Mouse (Mus musculus) forebrain, postnatal 0 days (tissue): Measurements from ENCODE around the gene Ccdc12. TPM values are rescaled to one million over a fixed set of nuclear protein-coding genes. Genes with fewer than 3 reads are reported as not detected.
A peak's percentile ranks its signal among the peaks of the same experiment; 100 is the strongest.

ENCODE experiments used
- ATAC-seq: fragments of 200-750 bp; cut with Nextera tagmentation; 2 replicates; pipeline ENCODE4 v1.8.0; 2017; ENCODE audit warnings: mild to moderate bottlenecking, moderate library complexity
- DNase-seq: peaks from one replicate; pipeline ENCODE4 v3.0.0-alpha.2; 2015
- H3K27ac ChIP-seq: fragments of 300-500 bp; sonication (generic); 2 replicates; pipeline ENCODE4 v1.5.1; 2014; ENCODE audit warnings: low read depth, mild to moderate bottlenecking, antibody characterized with exemption, low read length, moderate library complexity, mixed read lengths
- H3K27me3 ChIP-seq: fragments of 300-500 bp; sonication (generic); 2 replicates; pipeline ENCODE4 v1.6.1; 2014; ENCODE audit warnings: mild to moderate bottlenecking, low read length, mixed read lengths; ENCODE audit not compliant: insufficient read depth
- H3K36me3 ChIP-seq: fragments of 300-500 bp; sonication (generic); 2 replicates; pipeline ENCODE4 v1.6.1; 2014; ENCODE audit warnings: mild to moderate bottlenecking, moderate library complexity; ENCODE audit not compliant: insufficient read depth
- H3K4me1 ChIP-seq: fragments of 300-500 bp; sonication (generic); 2 replicates; pipeline ENCODE4 v1.6.1; 2014; ENCODE audit warnings: antibody characterized with exemption; ENCODE audit not compliant: insufficient read depth
- H3K4me2 ChIP-seq: fragments of 300-500 bp; sonication (generic); 2 replicates; pipeline ENCODE4 v1.6.1; 2014; ENCODE audit warnings: low read depth, mild to moderate bottlenecking, moderate library complexity
- H3K4me3 ChIP-seq: fragments of 300-500 bp; sonication (generic); 2 replicates; pipeline ENCODE4 v1.5.1; 2014; ENCODE audit warnings: low read depth, low read length, mixed read lengths
- H3K9ac ChIP-seq: fragments of 300-500 bp; sonication (generic); 2 replicates; pipeline ENCODE4 v1.6.1; 2014; ENCODE audit warnings: mild to moderate bottlenecking
- H3K9me3 ChIP-seq: fragments of 300-500 bp; sonication (generic); 2 replicates; pipeline ENCODE4 v1.6.1; 2016; ENCODE audit warnings: low read length
- CTCF ChIP-seq: sonication (generic); IDR thresholded peaks from 2 replicates; pipeline ENCODE4 v1.5.1; 2016; ENCODE audit warnings: antibody characterized with exemption, control low read depth, low read depth
- WGBS: fragments of 180-500 bp; shearing (Covaris S2); extraction: QIAGEN DNeasy Blood & Tissue Kit; methylation state at CpG from one replicate; pipeline ENCODE4 v1.1.7; 2014; 5-methylcytosine and 5-hydroxymethylcytosine counted together
- polyA plus RNA-seq: library from polyadenylated mRNA; unstranded; fragments of >200 nt; fragmentation: Nextera tagmentation; extraction: Ambion mirVana; gene quantifications from 2 replicates; pipeline ENCODE4 v1.2.1, GENCODE M21; 2015
- total RNA-seq: library from RNA; depleted of rRNA; stranded (reverse); fragments of >200 nt; gene quantifications from 2 replicates; pipeline ENCODE4 v1.2.3, GENCODE M21; 2014

The Ccdc12 gene
- total and polyA plus RNA-seq, 2 experiments from 2014 or later = 38.4 to 104 TPM

- no peak overlapping the region for H3K9ac ChIP-seq
- no peak overlapping the region for H3K4me2 ChIP-seq
- peaks cover 17% of the 10 kb centered on the region for H3K4me1 ChIP-seq
- TF ChIP-seq CTCF = no peak
- ATAC-seq (no peak), DNase-seq (no peak)
- WGBS = 40% methylated on average over 4 of the region's 4 CpGs
- no peak overlapping the region for H3K4me3 ChIP-seq
- H3K36me3 ChIP-seq = no peaks in the 10 kb centered on the region
- H3K27ac ChIP-seq = peak overlapping the region; percentile 40; the same call in 1 of the 2 replicates
- no peaks in the 10 kb centered on the region for H3K27me3 ChIP-seq
- no peaks in the 10 kb centered on the region for H3K9me3 ChIP-seq
These were observed 27.3 kb downstream of the Ccdc12 start for GRCm38 (mm10) chr9:110683574-110684099.

DNA sequence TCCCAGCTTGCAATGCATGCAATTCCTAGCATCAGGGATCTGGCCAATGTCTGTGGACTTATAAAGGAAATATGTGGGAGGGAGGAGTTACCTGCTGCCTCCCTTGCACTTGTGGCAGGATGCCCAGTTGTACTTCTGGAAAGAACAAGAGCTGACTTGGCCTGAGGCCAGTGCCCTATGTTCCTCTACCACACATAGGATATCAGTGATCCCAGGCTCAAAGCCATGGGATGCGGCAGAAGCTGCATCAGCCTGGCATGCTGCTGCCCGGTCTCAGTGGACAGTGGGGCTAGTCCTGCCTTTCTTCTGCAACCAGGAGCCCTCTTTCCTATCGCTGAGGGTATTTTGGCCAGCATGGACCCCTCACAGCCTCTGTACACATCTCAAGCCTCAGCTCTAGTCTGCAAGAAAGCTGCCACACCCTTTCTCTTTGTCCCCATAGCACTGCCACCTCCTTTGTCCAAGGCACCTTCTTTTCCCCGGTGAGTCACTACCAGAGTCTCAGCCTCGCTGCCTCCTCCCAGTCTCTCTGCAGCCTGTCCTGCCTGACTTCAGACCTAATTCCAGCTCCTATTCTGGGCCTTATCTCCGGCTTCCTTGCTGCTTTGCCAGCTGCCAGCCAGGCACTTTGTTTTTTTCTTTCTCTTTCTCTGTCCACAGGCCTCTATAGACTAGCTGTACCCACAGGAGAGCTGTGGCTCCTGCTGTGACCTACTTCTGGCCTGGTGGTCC is 28.0 kb downstream of the Ccdc12 start:
- TF ChIP-seq CTCF = no peak
- Histone ChIP-seq H3K36me3 (no peaks in the 10 kb centered on the region), H3K27me3 (no peaks in the 10 kb centered on the region), H3K4me1 (peaks cover 17% of the 10 kb centered on the region), H3K9ac (peak overlapping the region; percentile 35; the same call in 1 of the 2 replicates), H3K4me2 (no peak overlapping the region), H3K9me3 (no peaks in the 10 kb centered on the region), H3K27ac (peak overlapping the region; percentile 40; the same call in 1 of the 2 replicates), H3K4me3 (no peak overlapping the region)
- DNase-seq (peak; percentile 50), ATAC-seq (no peak)
- WGBS = 25% methylated on average over 6 of the region's 6 CpGs

DNA sequence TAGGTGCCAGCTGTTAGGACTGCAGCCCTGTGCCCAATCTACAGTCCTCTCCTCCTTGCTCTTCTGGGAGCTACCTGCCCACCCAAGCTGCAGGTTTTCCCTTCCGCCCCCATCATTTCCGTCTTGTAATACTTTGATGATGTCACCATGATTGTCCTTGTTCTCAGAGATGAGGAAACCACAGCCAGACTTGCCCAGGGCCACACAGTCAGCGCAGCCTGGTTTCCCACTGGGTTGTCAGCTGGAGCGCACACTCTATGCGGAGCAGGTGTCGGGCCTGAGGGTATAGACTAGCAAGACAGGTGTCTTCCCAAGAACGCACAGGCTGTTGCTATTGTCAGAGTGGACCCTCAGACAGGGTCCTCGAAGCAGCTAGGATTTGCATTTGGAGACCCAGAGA is 28.9 kb downstream of the Ccdc12 start:
- H3K9me3 ChIP-seq = no peaks in the 10 kb centered on the region
- no peak overlapping the region for H3K9ac ChIP-seq
- no peak overlapping the region for H3K4me3 ChIP-seq
- ATAC-seq (no peak), DNase-seq (no peak)
- 0 out of 2 replicates have a peak overlapping the region, but pooled peaks have one; percentile 29 for H3K27ac ChIP-seq
- H3K27me3 ChIP-seq = no peaks in the 10 kb centered on the region
- 89% methylated on average over 8 of the region's 8 CpGs for WGBS
- H3K36me3 ChIP-seq = no peaks in the 10 kb centered on the region
- peaks cover 17% of the 10 kb centered on the region for H3K4me1 ChIP-seq
- no peak for TF ChIP-seq CTCF
- no peak overlapping the region for H3K4me2 ChIP-seq

- Histone ChIP-seq H3K9me3 (no peaks in the 10 kb centered on the region), H3K4me2 (no peak overlapping the region), H3K4me3 (no peak overlapping the region), H3K27me3 (no peaks in the 10 kb centered on the region), H3K36me3 (no peaks in the 10 kb centered on the region), H3K4me1 (peaks cover 17% of the 10 kb centered on the region), H3K27ac (no peak overlapping the region), H3K9ac (no peak overlapping the region)
- whole genome bisulfite sequencing = 89% methylated on average over 5 of the region's 5 CpGs
- ATAC-seq (no peak), DNase-seq (no peak)
- TF ChIP-seq CTCF = no peak
These were observed 29.3 kb downstream of the Ccdc12 start for GRCm38 (mm10) chr9:110685591-110685990.

DNA sequence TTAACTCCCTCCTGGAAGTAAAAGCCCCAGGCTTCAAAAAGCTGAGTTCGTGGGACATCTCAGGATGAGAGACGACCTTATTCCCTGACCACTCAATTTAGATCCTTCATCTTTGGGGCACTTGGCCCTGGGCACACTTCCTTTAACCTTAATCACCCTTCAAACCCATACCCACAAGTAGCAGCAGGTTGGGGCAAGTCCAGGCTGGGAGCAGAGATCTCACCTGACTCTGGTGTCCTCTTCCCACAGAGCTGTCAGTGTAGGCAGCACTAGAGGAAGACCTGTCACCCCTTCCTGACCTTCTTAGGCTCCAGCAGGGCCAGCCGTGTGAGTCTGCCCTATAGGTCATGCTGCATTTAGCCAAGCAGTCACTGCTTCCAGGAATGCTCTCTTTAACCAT is 30.2 kb downstream of the Ccdc12 start:
- no peaks in the 10 kb centered on the region for H3K27me3 ChIP-seq
- ATAC-seq (no peak), DNase-seq (no peak)
- no peaks in the 10 kb centered on the region for H3K36me3 ChIP-seq
- no peaks in the 10 kb centered on the region for H3K9me3 ChIP-seq
- H3K4me3 ChIP-seq = no peak overlapping the region
- peaks cover 17% of the 10 kb centered on the region for H3K4me1 ChIP-seq
- H3K27ac ChIP-seq = no peak overlapping the region
- no peak for TF ChIP-seq CTCF
- no peak overlapping the region for H3K4me2 ChIP-seq
- WGBS = 76% methylated on average over 3 of the region's 3 CpGs
- no peak overlapping the region for H3K9ac ChIP-seq

DNA sequence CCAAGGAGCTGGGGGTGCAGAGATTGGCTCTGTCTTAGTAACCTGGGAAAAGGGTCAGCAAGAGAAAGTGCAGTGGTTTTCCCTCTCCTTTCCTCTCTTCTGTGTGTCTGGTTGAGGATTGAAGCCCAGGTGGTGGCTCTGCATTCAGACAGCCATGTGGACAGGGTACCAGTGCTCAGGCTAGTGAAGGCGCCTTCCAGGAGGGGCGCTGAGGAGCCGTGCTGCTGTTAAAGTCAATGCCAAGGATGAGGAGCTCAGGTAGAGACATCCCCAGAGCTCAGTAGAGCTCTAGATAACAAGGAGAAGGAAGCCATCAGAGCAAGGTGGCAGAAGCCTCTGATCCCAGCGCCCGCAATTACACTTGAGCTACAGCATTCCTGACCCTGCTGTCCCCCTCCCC is 30.8 kb downstream of the Ccdc12 start:
- no peaks in the 10 kb centered on the region for H3K36me3 ChIP-seq
- H3K4me2 ChIP-seq = no peak overlapping the region
- WGBS = 66% methylated on average over 5 of the region's 5 CpGs
- no peak overlapping the region for H3K9ac ChIP-seq
- H3K27me3 ChIP-seq = no peaks in the 10 kb centered on the region
- peak; percentile 23 for TF ChIP-seq CTCF
- no peak for DNase-seq
- H3K4me3 ChIP-seq = no peak overlapping the region
- H3K4me1 ChIP-seq = peaks cover 16% of the 10 kb centered on the region
- no peak for ATAC-seq
- H3K9me3 ChIP-seq = no peaks in the 10 kb centered on the region
- no peak overlapping the region for H3K27ac ChIP-seq

DNA sequence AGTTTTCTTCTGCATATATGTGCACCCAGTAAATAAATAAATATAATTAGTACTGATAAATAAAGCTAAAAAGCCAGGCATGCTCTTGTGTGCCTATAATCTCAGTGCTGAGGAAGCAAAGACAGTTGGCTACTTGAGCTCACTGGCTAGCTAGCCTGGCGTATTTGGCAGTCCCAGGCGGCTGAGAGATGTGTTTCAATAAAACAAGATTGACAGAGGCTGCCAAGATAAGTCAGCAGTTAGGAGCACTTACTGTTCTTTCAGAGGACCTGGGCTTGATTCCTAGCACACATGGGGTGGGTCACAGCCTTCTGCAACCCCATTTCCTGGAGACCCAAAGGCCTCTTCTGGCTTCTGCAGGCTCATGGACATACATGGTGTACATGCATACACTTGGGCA is 31.5 kb downstream of the Ccdc12 start:
- no peak overlapping the region for H3K9ac ChIP-seq
- 0 out of 2 replicates have a peak, but pooled peaks cover 2% of the 10 kb centered on the region for H3K36me3 ChIP-seq
- no peaks in the 10 kb centered on the region for H3K27me3 ChIP-seq
- H3K4me1 ChIP-seq = peaks cover 12% of the 10 kb centered on the region; the same call in 1 of the 2 replicates
- DNase-seq (no peak), ATAC-seq (no peak)
- H3K27ac ChIP-seq = no peak overlapping the region
- H3K9me3 ChIP-seq = no peaks in the 10 kb centered on the region
- 49% methylated on average over 2 of the region's 2 CpGs for WGBS
- H3K4me2 ChIP-seq = no peak overlapping the region
- no peak for TF ChIP-seq CTCF
- no peak overlapping the region for H3K4me3 ChIP-seq
